Mouse (Mus musculus) kidney, postnatal 4 days (tissue): ENCODE data around the gene Col8a2.

ENCODE experiments used
- DNase-seq, 2 experiments: peaks; one replicate each; pipeline ENCODE4 v3.0.0; 2021; ENCODE audit warnings: mixed read lengths in 2 of 2

Col8a2 gene

GRCm38 (mm10) chr4:126332358-126332757 lies 45.8 kb downstream of the Col8a2 start:
- DNase-seq: peak; percentile 56 to 61

GRCm38 (mm10) chr4:126339461-126339860 lies 52.9 kb downstream of the Col8a2 start:
- no peak for DNase-seq

GRCm38 (mm10) chr4:126343451-126343850 lies 56.9 kb downstream of the Col8a2 start:
- no peak for DNase-seq

GRCm38 (mm10) chr4:126360069-126360468 lies 73.5 kb downstream of the Col8a2 start:
- no peak for DNase-seq
